Mouse (Mus musculus) myocyte (in vitro differentiated cells): ENCODE data around the gene Csk. TPM values are rescaled to one million over a fixed set of nuclear protein-coding genes. Genes with fewer than 3 reads are reported as not detected.

Experiments used
- H3K27me3 ChIP-seq: one replicate; pipeline ENCODE4 v1.6.1; 2011; ENCODE audit not compliant: control insufficient read depth, insufficient read depth, insufficient read length
- H3K36me3 ChIP-seq: one replicate; pipeline ENCODE4 v1.6.1; 2011; ENCODE audit not compliant: control insufficient read depth, insufficient read depth
- H3K4me2 ChIP-seq: one replicate; pipeline ENCODE4 v1.6.1; 2011; ENCODE audit warnings: low read depth, control low read depth
- H3K4me3 ChIP-seq: one replicate; pipeline ENCODE4 v1.5.1; 2011; ENCODE audit warnings: mild to moderate bottlenecking, control low read depth, moderate library complexity
- H3K79me2 ChIP-seq: one replicate; pipeline ENCODE4 v1.6.1; 2011; ENCODE audit not compliant: control insufficient read depth, insufficient read depth
- H3ac ChIP-seq: one replicate; pipeline ENCODE4 v1.6.1; 2011; ENCODE audit not compliant: control insufficient read depth, insufficient read length
- CEBPB ChIP-seq: IDR thresholded peaks from 2 replicates; pipeline ENCODE4 v1.6.1; 2011; ENCODE audit warnings: mild to moderate bottlenecking, moderate library complexity; ENCODE audit not compliant: poor library complexity, insufficient read depth, severe bottlenecking
- E2F4 ChIP-seq: IDR thresholded peaks from one replicate; pipeline ENCODE4 v1.6.1; 2011; ENCODE audit warnings: mild to moderate bottlenecking, control low read depth, moderate library complexity; ENCODE audit not compliant: insufficient read depth
- MAX ChIP-seq: IDR thresholded peaks from one replicate; pipeline ENCODE4 v1.6.1; 2011; ENCODE audit warnings: low read depth, mild to moderate bottlenecking, control low read depth
- MYOD1 ChIP-seq, 3 experiments: IDR thresholded peaks; one replicate each; pipeline ENCODE4 v1.6.1; 2011; ENCODE audit warnings: control low read depth in 2 of 3, low read depth in 2 of 3, mild to moderate bottlenecking in 2 of 3, moderate library complexity in 1 of 3; ENCODE audit not compliant: insufficient read length in 2 of 3, control insufficient read depth in 1 of 3
- MYOG ChIP-seq, 3 experiments: IDR thresholded peaks; one replicate each; pipeline ENCODE4 v1.6.1; 2011; ENCODE audit warnings: control low read depth in 2 of 3, low read depth in 2 of 3, mild to moderate bottlenecking in 2 of 3; ENCODE audit not compliant: insufficient read length in 2 of 3, control insufficient read depth in 1 of 3, insufficient read depth in 1 of 3
- POLR2A ChIP-seq: IDR thresholded peaks from one replicate; pipeline ENCODE4 v1.6.1; 2011; ENCODE audit warnings: low read depth, mild to moderate bottlenecking, control low read depth, moderate library complexity; ENCODE audit not compliant: insufficient read length
- POLR2AphosphoS2 ChIP-seq: IDR thresholded peaks from one replicate; pipeline ENCODE4 v1.6.1; 2011; ENCODE audit warnings: low read depth, control low read depth; ENCODE audit not compliant: insufficient read length
- REST ChIP-seq: IDR thresholded peaks from one replicate; pipeline ENCODE4 v1.6.1; 2011; ENCODE audit warnings: mild to moderate bottlenecking, control low read depth, moderate library complexity; ENCODE audit not compliant: insufficient read depth, insufficient read length
- SRF ChIP-seq: IDR thresholded peaks from one replicate; pipeline ENCODE4 v1.6.1; 2011; ENCODE audit warnings: low read depth; ENCODE audit not compliant: control insufficient read depth, insufficient read length
- TCF12 ChIP-seq: IDR thresholded peaks from one replicate; pipeline ENCODE4 v1.6.1; 2011; ENCODE audit warnings: mild to moderate bottlenecking, control low read depth; ENCODE audit not compliant: poor library complexity, insufficient read depth, severe bottlenecking
- TCF3 ChIP-seq: IDR thresholded peaks from one replicate; pipeline ENCODE4 v1.6.1; 2011; ENCODE audit warnings: low read depth, control low read depth; ENCODE audit not compliant: insufficient read length
- USF1 ChIP-seq: IDR thresholded peaks from one replicate; pipeline ENCODE4 v1.6.1; 2011; ENCODE audit warnings: low read depth, mild to moderate bottlenecking, control low read depth, moderate library complexity
- polyA plus RNA-seq: library from polyadenylated mRNA; unstranded; fragments of >200 nt; fragmentation: generic; extraction: Trizol; gene quantifications from one replicate; pipeline ENCODE4 v1.2.1, GENCODE M21; 2012; ENCODE audit warnings: missing spikeins

Gene Csk
- polyA plus RNA-seq, 1 experiment: 76.7 TPM

DNA sequence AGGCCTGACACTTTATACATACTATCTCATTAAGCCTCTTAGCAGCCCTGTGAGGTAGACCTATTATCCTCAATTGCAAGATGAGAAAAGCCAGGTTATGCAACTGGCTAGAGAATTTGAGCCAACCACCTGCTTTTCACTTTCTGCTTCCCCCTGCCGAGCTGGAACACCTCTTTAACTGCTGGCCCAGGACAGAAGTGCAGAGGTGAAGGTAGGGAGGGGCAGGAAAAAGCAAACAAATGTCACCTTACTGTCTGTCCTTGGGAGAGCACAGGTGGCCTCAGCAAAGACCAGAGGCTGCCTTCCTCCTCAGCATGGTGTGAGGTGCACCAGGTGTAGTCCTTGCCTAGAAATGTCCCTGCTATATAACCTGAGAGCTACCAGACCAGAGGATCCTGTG is 14.8 kb upstream of the Csk start:
- Histone ChIP-seq H3ac (no peak overlapping the region), H3K4me2 (no peak overlapping the region), H3K27me3 (peaks cover 11% of the 10 kb centered on the region), H3K4me3 (no peak overlapping the region), H3K36me3 (no peaks in the 10 kb centered on the region), H3K79me2 (no peaks in the 10 kb centered on the region)
- TF ChIP-seq TCF3: no peak
- TF ChIP-seq TCF12: no peak
- TF ChIP-seq MYOG (IDR thresholded peaks at IDR 0.05; ENCODE audit: control insufficient read depth in 1 of 3, insufficient read depth in 1 of 3, insufficient read length in 2 of 3, low read depth in 2 of 3): no peak
- no peak for TF ChIP-seq MAX
- no peak for TF ChIP-seq REST
- no peak for TF ChIP-seq E2F4
- TF ChIP-seq MYOD1 (IDR thresholded peaks at IDR 0.05; ENCODE audit: control insufficient read depth in 1 of 3, insufficient read length in 2 of 3, low read depth in 2 of 3): no peak
- TF ChIP-seq POLR2A: no peak

DNA sequence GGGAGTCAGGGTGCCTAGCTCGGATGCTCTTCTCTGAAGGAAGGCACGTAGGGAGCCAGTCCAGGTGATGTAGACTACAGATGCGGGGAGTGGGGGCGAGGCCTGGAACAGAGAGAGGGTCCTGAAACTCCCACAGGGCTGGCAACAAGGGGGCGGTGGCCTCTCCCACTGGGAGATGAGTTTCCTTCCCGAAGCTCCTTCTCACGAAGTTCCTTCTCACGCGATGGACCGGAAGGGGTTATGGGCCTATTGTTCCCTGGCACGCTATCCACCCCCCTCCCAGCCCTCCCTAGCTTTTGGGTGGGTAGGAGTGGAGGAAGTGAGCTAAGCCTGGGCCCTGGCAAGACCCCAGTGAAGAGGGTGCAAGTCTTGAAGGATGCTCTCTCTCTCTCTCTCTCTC is 14.4 kb upstream of the Csk start:
- Histone ChIP-seq H3K79me2 (no peaks in the 10 kb centered on the region), H3K4me2 (no peak overlapping the region), H3K36me3 (no peaks in the 10 kb centered on the region), H3K27me3 (peaks cover 11% of the 10 kb centered on the region), H3K4me3 (no peak overlapping the region), H3ac (no peak overlapping the region)
- no peak for TF ChIP-seq REST
- TF ChIP-seq E2F4: no peak
- no peak for TF ChIP-seq POLR2A
- TF ChIP-seq MYOG (IDR thresholded peaks at IDR 0.05; ENCODE audit: control insufficient read depth in 1 of 3, insufficient read depth in 1 of 3, insufficient read length in 2 of 3, low read depth in 2 of 3): no peak
- no peak for TF ChIP-seq MYOD1 (IDR thresholded peaks at IDR 0.05; ENCODE audit: control insufficient read depth in 1 of 3, insufficient read length in 2 of 3, low read depth in 2 of 3)
- TF ChIP-seq MAX: no peak
- TF ChIP-seq POLR2AphosphoS2: no peak
- no peak for TF ChIP-seq SRF
- no peak for TF ChIP-seq CEBPB
- TF ChIP-seq USF1: no peak
- TF ChIP-seq TCF3: no peak
- no peak for TF ChIP-seq TCF12

DNA sequence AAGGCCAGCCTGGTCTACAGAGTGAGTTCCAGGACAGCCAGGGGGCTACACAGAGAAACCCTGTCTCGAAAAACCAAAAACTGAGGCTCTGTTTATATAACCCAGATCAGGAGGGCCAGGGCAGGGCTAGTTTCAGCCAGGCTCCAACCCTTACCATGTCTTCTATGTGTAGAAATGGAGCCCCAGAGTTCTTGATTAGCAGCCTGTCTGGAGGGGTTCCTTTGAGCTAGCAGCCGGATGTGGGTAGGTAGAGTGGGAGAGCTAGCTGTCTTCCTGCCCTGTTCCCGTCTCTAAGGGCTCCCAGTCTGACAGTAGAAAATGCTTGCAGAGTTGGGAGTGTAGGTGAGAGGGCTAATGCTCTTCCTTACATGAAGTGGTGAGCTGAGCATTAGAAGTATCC is 13.7 kb upstream of the Csk start:
- no peaks in the 10 kb centered on the region for H3K79me2 ChIP-seq
- H3K36me3 ChIP-seq: no peaks in the 10 kb centered on the region
- H3K4me3 ChIP-seq: no peak overlapping the region
- peaks cover 11% of the 10 kb centered on the region for H3K27me3 ChIP-seq
- H3K4me2 ChIP-seq: no peak overlapping the region
- no peak overlapping the region for H3ac ChIP-seq
- no peak for TF ChIP-seq CEBPB
- no peak for TF ChIP-seq POLR2AphosphoS2
- no peak for TF ChIP-seq TCF3
- TF ChIP-seq TCF12: no peak
- TF ChIP-seq MAX: no peak
- no peak for TF ChIP-seq SRF
- no peak for TF ChIP-seq POLR2A
- no peak for TF ChIP-seq MYOD1 (IDR thresholded peaks at IDR 0.05; ENCODE audit: control insufficient read depth in 1 of 3, insufficient read length in 2 of 3, low read depth in 2 of 3)
- no peak for TF ChIP-seq USF1
- TF ChIP-seq REST: no peak
- no peak for TF ChIP-seq E2F4
- no peak for TF ChIP-seq MYOG (IDR thresholded peaks at IDR 0.05; ENCODE audit: control insufficient read depth in 1 of 3, insufficient read depth in 1 of 3, insufficient read length in 2 of 3, low read depth in 2 of 3)

DNA sequence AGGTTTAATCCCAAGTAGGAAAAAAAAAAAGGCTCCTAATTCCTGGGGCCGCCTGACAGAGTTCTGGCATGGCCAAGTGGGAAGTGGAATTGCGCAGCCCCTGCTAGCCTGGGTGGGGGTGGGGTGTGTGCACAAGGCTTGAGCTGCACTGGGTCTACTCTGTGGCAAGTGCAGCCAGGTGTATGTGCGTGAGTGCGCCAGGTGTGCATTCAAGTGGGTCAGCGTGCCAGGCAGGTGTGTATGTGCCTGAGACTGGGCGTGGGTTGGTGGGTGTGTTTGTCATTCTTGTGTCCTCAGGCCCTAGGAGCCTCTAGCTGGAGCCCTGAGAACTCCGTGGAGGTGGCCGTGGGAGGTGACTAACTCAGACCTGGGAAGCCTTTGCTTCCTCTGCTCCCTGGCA is 13.1 kb upstream of the Csk start:
- Histone ChIP-seq H3K79me2 (no peaks in the 10 kb centered on the region), H3ac (no peak overlapping the region), H3K36me3 (no peaks in the 10 kb centered on the region)

DNA sequence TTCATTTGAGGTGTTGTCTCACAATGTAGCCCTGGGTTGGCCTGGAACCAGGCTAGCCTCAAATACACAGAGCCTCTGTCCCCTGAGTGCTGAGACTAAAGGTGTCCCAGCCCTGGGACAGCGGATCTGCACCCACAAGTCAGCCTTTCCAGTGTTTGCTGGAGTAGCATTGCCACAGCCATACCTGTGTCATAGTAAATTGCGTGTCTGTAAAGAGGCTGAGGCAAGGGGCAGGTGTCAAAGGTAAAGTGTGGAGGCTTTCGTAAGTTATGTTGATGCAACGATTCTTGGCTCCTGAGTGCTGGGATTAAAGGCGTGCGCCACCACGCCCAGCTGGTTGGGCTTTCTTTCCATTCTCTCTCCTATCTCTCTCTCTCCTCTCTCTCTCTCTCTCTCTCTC is 11.2 kb upstream of the Csk start:
- no peak overlapping the region for H3K4me3 ChIP-seq
- H3K27me3 ChIP-seq: peaks cover 8% of the 10 kb centered on the region
- TF ChIP-seq MYOG (IDR thresholded peaks at IDR 0.05; ENCODE audit: control insufficient read depth in 1 of 3, insufficient read depth in 1 of 3, insufficient read length in 2 of 3, low read depth in 2 of 3) (no peak), USF1 (no peak), POLR2A (no peak), E2F4 (no peak), REST (no peak), TCF3 (no peak), MAX (no peak), TCF12 (no peak), POLR2AphosphoS2 (no peak), SRF (no peak), MYOD1 (IDR thresholded peaks at IDR 0.05; ENCODE audit: control insufficient read depth in 1 of 3, insufficient read length in 2 of 3, low read depth in 2 of 3) (no peak), CEBPB (no peak)
- H3K36me3 ChIP-seq: no peaks in the 10 kb centered on the region
- H3ac ChIP-seq: no peak overlapping the region
- H3K4me2 ChIP-seq: no peak overlapping the region
- H3K79me2 ChIP-seq: no peaks in the 10 kb centered on the region

More for the DNA sequence above, 13.1 kb upstream of the Csk start:
- TF ChIP-seq MAX: no peak
- no peak for TF ChIP-seq MYOD1 (IDR thresholded peaks at IDR 0.05; ENCODE audit: control insufficient read depth in 1 of 3, insufficient read length in 2 of 3, low read depth in 2 of 3)
- Histone ChIP-seq H3K27me3 (peaks cover 11% of the 10 kb centered on the region), H3K4me2 (no peak overlapping the region), H3K4me3 (no peak overlapping the region)
